Mouse (Mus musculus): ENCODE measurements around the gene Slc4a11.

DNA sequence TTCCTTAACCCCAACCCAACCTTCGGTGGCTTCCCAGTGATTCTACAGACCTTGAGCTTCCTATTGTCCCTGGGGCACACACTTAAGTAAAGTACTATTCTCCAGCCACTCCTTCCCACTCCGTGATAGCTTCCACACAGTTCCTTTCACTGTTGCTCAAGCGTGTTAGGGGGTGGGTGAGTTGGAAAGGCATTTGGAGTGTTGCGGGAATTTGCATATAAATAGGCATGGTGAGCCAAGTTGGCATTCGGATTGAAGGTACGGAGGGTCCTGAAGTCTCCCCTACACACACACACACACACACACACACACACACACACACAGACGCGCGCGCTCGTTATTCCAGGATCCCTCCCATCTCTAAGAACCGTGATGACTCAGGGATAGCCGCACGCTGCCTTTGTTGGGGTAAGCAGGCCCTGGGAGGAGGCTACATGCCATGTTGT is 525 bp upstream of the Slc4a11 start:
- TF ChIP-seq CTCF (IDR thresholded peaks at IDR 0.05; ENCODE audit: borderline replicate concordance, extremely low read depth, insufficient read depth, insufficient read length) (no peak), POLR2A (IDR thresholded peaks at IDR 0.05; ENCODE audit: borderline replicate concordance, extremely low read depth, insufficient read depth, insufficient read length, poor library complexity, severe bottlenecking) (no peak)

Data from brain, embryonic 14.5 days (tissue).